Mouse (Mus musculus) embryonic fibroblast, embryonic 13.5 days (primary cell): ENCODE results near the gene Eif2d.

ENCODE experiments used
- CTCF ChIP-seq: IDR thresholded peaks from 2 replicates; pipeline ENCODE4 v1.5.1; 2011; ENCODE audit warnings: mild to moderate bottlenecking, control low read depth, low read length, moderate library complexity, borderline replicate concordance; ENCODE audit not compliant: insufficient read depth
- POLR2A ChIP-seq: IDR thresholded peaks from 2 replicates; pipeline ENCODE4 v1.6.1; 2011; ENCODE audit warnings: low read depth, mild to moderate bottlenecking, control low read depth, low read length, moderate library complexity

DNA sequence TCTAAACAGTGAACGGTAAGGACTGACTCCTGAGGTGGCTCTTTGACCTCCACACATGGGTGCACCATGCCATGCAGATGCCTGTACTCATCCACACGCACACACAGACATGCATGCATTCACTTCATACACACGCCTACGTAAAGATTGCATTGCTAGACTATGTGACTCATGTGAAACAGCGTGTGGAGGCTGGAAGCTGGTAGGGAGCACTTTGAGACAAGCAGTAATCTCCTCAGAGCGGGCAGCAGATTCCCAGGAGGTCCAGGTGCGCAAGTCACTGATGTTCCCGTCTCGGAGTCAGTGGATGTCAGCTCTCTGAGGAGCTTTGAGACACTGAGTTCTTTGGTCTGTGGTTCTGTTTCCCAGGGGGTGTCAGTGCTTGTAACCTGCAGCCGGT, 14.6 kb downstream of the Eif2d start:
- TF ChIP-seq CTCF (no peak), POLR2A (no peak)
